Mouse (Mus musculus) stomach, postnatal 0 days (tissue): ENCODE measurements around the gene Mrpl50.

Experiments used
- CTCF ChIP-seq: IDR thresholded peaks from 2 replicates; pipeline ENCODE4 v1.5.1; 2016; ENCODE audit warnings: antibody characterized with exemption, low read depth, mild to moderate bottlenecking, moderate library complexity
- EP300 ChIP-seq: optimal IDR thresholded peaks from 2 replicates; pipeline ENCODE3; 2016; ENCODE audit warnings: antibody characterized with exemption

DNA sequence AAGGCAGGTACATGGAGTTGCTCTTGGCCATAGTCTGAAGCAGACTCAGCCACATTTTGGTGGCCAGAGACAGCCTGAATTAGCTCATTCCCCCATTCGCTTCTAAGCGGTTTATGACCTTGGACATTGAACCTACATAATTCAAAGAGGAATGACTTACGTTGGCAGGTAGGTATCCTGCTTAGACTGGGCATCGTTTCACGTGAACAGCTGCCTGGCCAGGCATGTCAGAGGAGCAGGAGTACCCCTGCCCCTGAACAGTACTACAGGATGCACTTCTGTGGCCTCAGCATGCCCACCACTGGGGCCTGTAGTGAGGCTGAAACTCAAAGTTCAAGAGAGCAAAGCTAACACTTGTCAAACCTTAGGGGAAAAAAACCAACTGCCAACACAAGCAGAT lies 32.5 kb upstream of the Mrpl50 start:
- no peak for TF ChIP-seq EP300
- no peak for TF ChIP-seq CTCF
